Mouse (Mus musculus): ENCODE results near the gene Loxl4. TPM values are rescaled to one million over a fixed set of nuclear protein-coding genes. Genes with fewer than 3 reads are reported as not detected.

Loxl4 gene
- polyA plus RNA-seq, 1 experiment from 2014 or later = 5.0 TPM

- Histone ChIP-seq H3K36me3 (ENCODE audit: control insufficient read depth, insufficient read depth, low read length) (no peaks in the 10 kb centered on the region), H3K27me3 (ENCODE audit: control insufficient read depth, insufficient read depth, low read length) (no peaks in the 10 kb centered on the region), H3K9ac (ENCODE audit: low read length) (no peak overlapping the region), H3K4me3 (replicated peaks; ENCODE audit: low read length) (no peak overlapping the region), H3K4me2 (ENCODE audit: low read depth, low read length) (no peak overlapping the region), H3K4me1 (ENCODE audit: control insufficient read depth, insufficient read depth, low read length) (no peaks in the 10 kb centered on the region), H3K9me3 (replicated peaks; ENCODE audit: control insufficient read depth, low read length) (no peaks in the 10 kb centered on the region), H3K27ac (ENCODE audit: low read length) (no peak overlapping the region)
- ATAC-seq (ENCODE audit: insufficient read depth, low FRiP score) = no peak
Observed at GRCm38 (mm10) chr19:42567020-42567419, 45.6 kb downstream of the Loxl4 start.

- Histone ChIP-seq H3K27me3 (ENCODE audit: control insufficient read depth, insufficient read depth, low read length) (no peaks in the 10 kb centered on the region), H3K4me1 (ENCODE audit: control insufficient read depth, insufficient read depth, low read length) (no peaks in the 10 kb centered on the region), H3K27ac (ENCODE audit: low read length) (no peak overlapping the region), H3K9ac (ENCODE audit: low read length) (no peak overlapping the region), H3K4me2 (ENCODE audit: low read depth, low read length) (no peak overlapping the region), H3K36me3 (ENCODE audit: control insufficient read depth, insufficient read depth, low read length) (no peaks in the 10 kb centered on the region), H3K9me3 (replicated peaks; ENCODE audit: control insufficient read depth, low read length) (no peaks in the 10 kb centered on the region), H3K4me3 (replicated peaks; ENCODE audit: low read length) (no peak overlapping the region)
- WGBS = 89% methylated on average over 4 of the region's 4 CpGs
- no peak for ATAC-seq (ENCODE audit: insufficient read depth, low FRiP score)
Observed at GRCm38 (mm10) chr19:42566283-42567019, 46.2 kb downstream of the Loxl4 start.

GRCm38 (mm10) chr19:42563726-42564270 lies 48.8 kb downstream of the Loxl4 start:
- H3K4me2 ChIP-seq (ENCODE audit: low read depth, low read length) = no peak overlapping the region
- 87% methylated on average over 3 of the region's 3 CpGs for WGBS
- no peaks in the 10 kb centered on the region for H3K27me3 ChIP-seq (ENCODE audit: control insufficient read depth, insufficient read depth, low read length)
- H3K4me1 ChIP-seq (ENCODE audit: control insufficient read depth, insufficient read depth, low read length) = no peaks in the 10 kb centered on the region
- no peaks in the 10 kb centered on the region for H3K36me3 ChIP-seq (ENCODE audit: control insufficient read depth, insufficient read depth, low read length)
- no peak overlapping the region for H3K9ac ChIP-seq (ENCODE audit: low read length)
- ATAC-seq (ENCODE audit: insufficient read depth, low FRiP score) = no peak
- H3K27ac ChIP-seq (ENCODE audit: low read length) = no peak overlapping the region
- no peak overlapping the region for H3K4me3 ChIP-seq (replicated peaks; ENCODE audit: low read length)
- no peaks in the 10 kb centered on the region for H3K9me3 ChIP-seq (replicated peaks; ENCODE audit: control insufficient read depth, low read length)

- Histone ChIP-seq H3K27me3 (ENCODE audit: control insufficient read depth, insufficient read depth, low read length) (no peaks in the 10 kb centered on the region), H3K27ac (ENCODE audit: low read length) (no peak overlapping the region), H3K36me3 (ENCODE audit: control insufficient read depth, insufficient read depth, low read length) (no peaks in the 10 kb centered on the region), H3K9me3 (replicated peaks; ENCODE audit: control insufficient read depth, low read length) (no peaks in the 10 kb centered on the region), H3K4me2 (ENCODE audit: low read depth, low read length) (no peak overlapping the region), H3K4me1 (ENCODE audit: control insufficient read depth, insufficient read depth, low read length) (no peaks in the 10 kb centered on the region), H3K9ac (ENCODE audit: low read length) (no peak overlapping the region), H3K4me3 (replicated peaks; ENCODE audit: low read length) (no peak overlapping the region)
- no peak for ATAC-seq (ENCODE audit: insufficient read depth, low FRiP score)
- WGBS = 95% methylated on average over 3 of the region's 3 CpGs
Observed at GRCm38 (mm10) chr19:42562981-42563380, 49.6 kb downstream of the Loxl4 start.

GRCm38 (mm10) chr19:42561991-42562390 lies 50.6 kb downstream of the Loxl4 start:
- H3K4me1 ChIP-seq (ENCODE audit: control insufficient read depth, insufficient read depth, low read length) = no peaks in the 10 kb centered on the region
- H3K9me3 ChIP-seq (replicated peaks; ENCODE audit: control insufficient read depth, low read length) = no peaks in the 10 kb centered on the region
- 95% methylated on average over 1 of the region's 1 CpGs for WGBS
- H3K4me3 ChIP-seq (replicated peaks; ENCODE audit: low read length) = no peak overlapping the region
- ATAC-seq (ENCODE audit: insufficient read depth, low FRiP score) = no peak
- H3K9ac ChIP-seq (ENCODE audit: low read length) = no peak overlapping the region
- no peak overlapping the region for H3K27ac ChIP-seq (ENCODE audit: low read length)
- no peaks in the 10 kb centered on the region for H3K27me3 ChIP-seq (ENCODE audit: control insufficient read depth, insufficient read depth, low read length)
- no peak overlapping the region for H3K4me2 ChIP-seq (ENCODE audit: low read depth, low read length)
- no peaks in the 10 kb centered on the region for H3K36me3 ChIP-seq (ENCODE audit: control insufficient read depth, insufficient read depth, low read length)

- no peaks in the 10 kb centered on the region for H3K9me3 ChIP-seq (replicated peaks; ENCODE audit: control insufficient read depth, low read length)
- no peak overlapping the region for H3K9ac ChIP-seq (ENCODE audit: low read length)
- no peak for ATAC-seq (ENCODE audit: insufficient read depth, low FRiP score)
- no peaks in the 10 kb centered on the region for H3K4me1 ChIP-seq (ENCODE audit: control insufficient read depth, insufficient read depth, low read length)
- H3K4me3 ChIP-seq (replicated peaks; ENCODE audit: low read length) = no peak overlapping the region
- no peak overlapping the region for H3K27ac ChIP-seq (ENCODE audit: low read length)
- H3K4me2 ChIP-seq (ENCODE audit: low read depth, low read length) = no peak overlapping the region
- WGBS = 87% methylated on average over 3 of the region's 3 CpGs
- H3K27me3 ChIP-seq (ENCODE audit: control insufficient read depth, insufficient read depth, low read length) = no peaks in the 10 kb centered on the region
- no peaks in the 10 kb centered on the region for H3K36me3 ChIP-seq (ENCODE audit: control insufficient read depth, insufficient read depth, low read length)
Observed at GRCm38 (mm10) chr19:42558701-42559100, 53.9 kb downstream of the Loxl4 start.

Other genes starting within 250 kb of the Loxl4 start
- 3.9 and 5.2 TPM in 2 replicates for gene Crtac1, start 181.0 kb downstream of the Loxl4 start, polyA plus RNA-seq (2015; fragmentation: Nextera tagmentation; extraction: Ambion mirVana)
- gene R3hcc1l, start 94.1 kb downstream of the Loxl4 start, polyA plus RNA-seq (2015; fragmentation: Nextera tagmentation; extraction: Ambion mirVana) = 22.2 and 22.8 TPM in 2 replicates
- gene Pyroxd2, start 140.0 kb upstream of the Loxl4 start, polyA plus RNA-seq (2015; fragmentation: Nextera tagmentation; extraction: Ambion mirVana) = 5.1 and 5.4 TPM in 2 replicates
- 14.4 and 15.6 TPM in 2 replicates for gene Hps1, start 167.2 kb upstream of the Loxl4 start, polyA plus RNA-seq (2015; fragmentation: Nextera tagmentation; extraction: Ambion mirVana)

All from stomach, embryonic 16.5 days (tissue).